Mouse (Mus musculus): ENCODE measurements around the gene Prss54.

DNA sequence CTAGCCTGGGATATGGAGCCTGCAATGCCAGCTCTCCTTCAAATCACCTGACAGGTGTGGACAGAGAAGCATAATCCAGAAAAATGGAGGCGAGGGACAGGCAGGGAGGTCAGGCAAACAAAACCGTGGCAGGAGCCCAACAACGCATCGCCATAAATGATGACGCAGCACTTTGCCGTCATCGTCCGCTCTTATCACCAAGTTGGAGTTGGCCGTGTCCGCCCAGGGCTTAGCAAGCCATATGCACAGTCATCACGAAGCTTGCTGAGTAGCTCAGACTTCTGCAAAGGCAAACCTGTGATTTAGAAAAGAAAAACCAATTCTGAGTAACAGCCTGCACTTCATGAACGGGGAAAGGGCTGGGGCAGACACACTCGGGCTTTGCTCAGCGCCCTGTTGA is 34.6 kb upstream of the Prss54 start:
- TF ChIP-seq CTCF (IDR thresholded peaks at IDR 0.05) (no peak), EP300 (IDR thresholded peaks at IDR 0.05) (no peak)
